Mouse (Mus musculus): ENCODE results near the gene Carf. TPM values are rescaled to one million over a fixed set of nuclear protein-coding genes. Genes with fewer than 3 reads are reported as not detected.

Carf gene
- polyA plus RNA-seq, 1 experiment from 2014 or later = 7.6 TPM

DNA sequence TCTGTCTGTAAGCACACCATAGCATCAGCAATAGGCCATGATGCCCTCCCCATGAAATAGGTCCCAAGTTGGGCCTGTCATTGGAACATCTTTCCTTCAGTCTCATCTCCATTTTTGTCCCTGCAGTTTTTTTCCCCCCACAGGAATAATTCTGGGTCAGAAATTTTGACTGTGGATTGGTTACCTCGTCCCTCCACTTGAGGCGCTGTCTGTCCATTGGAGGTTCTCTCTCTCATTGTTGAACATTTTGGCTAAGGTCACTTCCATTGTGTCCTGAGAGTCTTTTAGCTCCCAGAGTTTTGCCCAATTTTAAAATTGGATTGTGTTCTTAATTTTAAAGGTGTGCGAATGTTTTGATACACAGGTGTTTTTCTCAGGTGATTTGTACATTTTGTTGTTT, 98.8 kb downstream of the Carf start:
- Histone ChIP-seq H3K4me3 (no peak overlapping the region), H3K27me3 (no peaks in the 10 kb centered on the region), H3K4me2 (no peak overlapping the region), H3K9me3 (no peaks in the 10 kb centered on the region), H3K9ac (no peak overlapping the region), H3K4me1 (replicated peaks) (peaks cover 4% of the 10 kb centered on the region; the same call in 1 of the 2 replicates), H3K27ac (no peak overlapping the region), H3K36me3 (peaks cover 22% of the 10 kb centered on the region)
- 69% methylated on average over 3 of the region's 3 CpGs for WGBS
- ATAC-seq (ENCODE audit: low FRiP score) = no peak

DNA sequence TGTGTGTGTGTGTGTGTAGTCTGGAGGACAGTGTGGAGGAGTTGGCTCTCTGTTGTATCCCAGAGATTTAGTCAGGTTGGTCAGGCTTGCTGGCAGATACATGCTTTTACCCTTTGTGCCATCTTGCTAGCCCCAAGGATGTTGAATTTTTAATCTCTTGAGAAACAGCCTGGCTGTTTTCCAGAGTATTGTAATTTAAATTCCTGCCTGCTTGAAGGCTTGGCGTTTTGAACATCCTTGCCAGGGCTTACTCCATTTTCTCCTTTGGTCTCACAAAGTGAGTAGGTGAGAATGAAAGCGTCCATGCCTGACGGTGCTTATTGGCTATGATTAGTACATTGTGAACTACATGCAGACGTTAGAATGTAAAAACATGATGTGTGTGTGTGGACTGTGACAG, 101.0 kb downstream of the Carf start:
- peaks cover 42% of the 10 kb centered on the region for H3K36me3 ChIP-seq

More for the DNA sequence above, 101.0 kb downstream of the Carf start:
- ATAC-seq (ENCODE audit: low FRiP score) = no peak
- H3K4me2 ChIP-seq = no peak overlapping the region
- no peaks in the 10 kb centered on the region for H3K9me3 ChIP-seq
- no peak overlapping the region for H3K4me3 ChIP-seq
- H3K9ac ChIP-seq = no peak overlapping the region
- WGBS = 70% methylated on average over 4 of the region's 4 CpGs
- no peaks in the 10 kb centered on the region for H3K27me3 ChIP-seq
- peaks cover 4% of the 10 kb centered on the region; the same call in 1 of the 2 replicates for H3K4me1 ChIP-seq (replicated peaks)
- H3K27ac ChIP-seq = no peak overlapping the region

Other genes with a start within 250 kb of the Carf start
- gene Fam117b, start 185.2 kb upstream of the Carf start, polyA plus RNA-seq (2015; fragmentation: Nextera tagmentation; extraction: Ambion mirVana) = 28.9 and 29.2 TPM in 2 replicates
- 27.9 and 31.3 TPM in 2 replicates for gene Ica1l, start 55.1 kb upstream of the Carf start, polyA plus RNA-seq (2015; fragmentation: Nextera tagmentation; extraction: Ambion mirVana)
- 45.7 and 48.7 TPM in 2 replicates for gene Wdr12, start 398 bp downstream of the Carf start, polyA plus RNA-seq (2015; fragmentation: Nextera tagmentation; extraction: Ambion mirVana)
- gene Nbeal1, start 82.4 kb downstream of the Carf start, polyA plus RNA-seq (2015; fragmentation: Nextera tagmentation; extraction: Ambion mirVana) = 9.1 and 10.0 TPM in 2 replicates
- 14.7 and 19.8 TPM in 2 replicates for gene Cyp20a1, start 245.1 kb downstream of the Carf start, polyA plus RNA-seq (2015; fragmentation: Nextera tagmentation; extraction: Ambion mirVana)

All from hindbrain, embryonic 13.5 days (tissue).